Mouse (Mus musculus): Measurements from ENCODE around the gene Pgpep1. TPM values are rescaled to one million over a fixed set of nuclear protein-coding genes. Genes with fewer than 3 reads are reported as not detected.

Pgpep1 gene
- 10 to 100 TPM; 20.0 to 23.3 TPM for total RNA-seq (2021)
- long read RNA-seq, full-length matches to known transcripts = 10 of 13 reads
- long read RNA-seq, partial matches to known transcripts = 0 of 13 reads
- long read RNA-seq, other reads (novel, unspliced or antisense) = 3 of 13 reads

DNA sequence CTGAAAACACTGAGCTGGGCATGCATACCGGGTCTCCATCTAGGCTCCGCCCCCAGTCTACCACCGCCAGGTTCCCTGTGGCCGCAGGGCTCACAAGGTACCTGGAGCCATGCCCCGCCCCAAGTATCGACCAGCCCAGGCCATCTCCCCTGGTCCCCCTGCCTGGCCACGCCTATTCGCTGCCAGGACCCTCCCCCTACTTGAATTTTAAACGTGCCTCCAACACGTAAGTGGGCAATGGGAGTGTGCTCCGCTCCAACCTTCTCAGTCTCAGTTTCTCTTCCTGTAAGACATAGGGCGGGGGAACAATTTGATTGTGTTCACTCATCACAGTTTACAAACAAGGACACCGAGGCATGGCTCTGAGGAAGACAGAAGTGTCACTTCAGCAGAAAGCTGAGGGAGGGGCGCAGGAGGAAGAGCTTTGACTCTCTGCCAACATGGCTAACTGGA is at the start of gene Pgpep1:
Gene Pgpep1, minus strand, starts transcription at position 116 of the 453 bp plus-strand sequence.
- no peak for DNase-seq (ENCODE audit: low spot score in 2 of 2)

DNA sequence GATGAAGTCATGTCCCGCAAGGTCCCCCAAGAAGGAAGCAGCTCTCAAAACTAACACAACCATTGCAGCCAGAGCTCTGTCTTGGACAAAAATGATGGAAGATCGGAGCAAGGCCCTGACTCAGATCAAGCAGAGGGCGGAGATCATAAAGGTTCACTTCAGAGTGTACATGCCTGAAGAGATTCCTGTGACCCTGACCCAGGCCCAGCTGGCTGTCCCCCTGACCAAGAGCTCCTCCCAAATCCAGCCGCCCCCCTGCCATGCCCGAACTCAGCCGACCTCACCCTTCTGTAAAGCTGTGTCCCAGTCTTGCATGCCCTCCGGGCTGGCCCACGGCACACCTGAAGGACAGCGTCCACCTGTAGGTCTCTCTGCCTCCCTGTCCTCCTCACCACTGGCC is 49.6 kb upstream of the Pgpep1 start:
- no peak for DNase-seq (ENCODE audit: low spot score in 2 of 2)

DNA sequence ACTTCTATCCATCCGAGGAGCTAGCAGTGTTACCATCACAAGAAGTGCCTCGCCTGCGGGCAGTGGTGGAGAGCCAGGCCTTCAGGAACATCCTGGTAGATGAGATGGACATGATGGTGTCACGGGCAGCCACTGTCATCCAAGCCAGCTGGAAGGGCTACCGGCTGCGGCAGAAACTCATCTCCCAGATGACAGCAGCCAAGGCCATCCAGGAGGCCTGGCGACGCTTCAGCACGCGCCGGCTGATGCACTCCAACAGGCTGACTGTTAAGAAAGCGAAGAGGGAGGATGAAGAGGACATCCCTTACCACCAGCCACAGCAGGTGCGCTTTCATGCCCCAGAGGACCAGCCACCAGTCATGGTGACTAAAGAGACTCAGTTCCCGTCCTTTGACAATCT is 48.1 kb upstream of the Pgpep1 start:
- no peak for DNase-seq (ENCODE audit: low spot score in 2 of 2)

DNA sequence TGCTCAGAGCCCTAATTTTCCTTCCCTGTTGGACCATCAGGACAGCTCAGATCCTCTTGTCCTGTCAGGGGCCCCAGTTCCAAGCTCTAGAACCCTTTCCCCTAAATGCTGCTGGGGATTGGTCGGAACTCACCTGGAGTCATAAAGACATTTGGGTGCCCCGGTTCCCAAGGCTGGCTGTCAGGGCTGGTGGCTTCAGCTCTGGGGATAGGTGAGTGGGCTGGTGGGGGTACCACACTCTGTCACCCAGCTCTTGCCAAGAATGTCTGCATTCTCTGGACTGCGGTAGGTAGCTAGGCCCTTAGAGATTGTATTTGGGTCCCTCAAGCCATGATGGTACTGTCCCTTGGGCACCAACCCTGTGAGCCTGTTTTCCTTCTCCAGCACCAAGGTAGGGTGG is 43.1 kb upstream of the Pgpep1 start, which contains the start of gene Iqcn:
Gene Iqcn, plus strand, starts transcription at position 171 of the 400 bp plus-strand sequence.
- DNase-seq (ENCODE audit: low spot score in 2 of 2) = no peak

DNA sequence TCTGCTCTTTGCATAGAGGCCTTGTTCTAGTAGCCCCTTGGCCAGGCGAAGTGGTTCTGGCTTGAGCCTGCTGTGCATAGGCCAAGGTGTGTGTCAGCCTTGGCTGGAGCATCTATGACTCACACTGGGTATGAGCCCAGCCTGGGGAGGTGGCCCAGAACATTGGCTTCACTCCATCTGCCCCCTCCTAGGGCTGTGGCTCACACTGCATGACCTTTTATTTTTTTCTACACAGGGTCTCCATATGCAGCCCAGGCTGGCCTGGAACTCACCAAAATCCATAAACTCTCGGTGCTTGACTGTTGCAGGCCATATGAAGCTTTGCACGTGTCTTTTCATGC is 42.6 kb upstream of the Pgpep1 start:
- DNase-seq (ENCODE audit: low spot score in 2 of 2) = peak in 1 of 2 experiments; percentile 59

DNA sequence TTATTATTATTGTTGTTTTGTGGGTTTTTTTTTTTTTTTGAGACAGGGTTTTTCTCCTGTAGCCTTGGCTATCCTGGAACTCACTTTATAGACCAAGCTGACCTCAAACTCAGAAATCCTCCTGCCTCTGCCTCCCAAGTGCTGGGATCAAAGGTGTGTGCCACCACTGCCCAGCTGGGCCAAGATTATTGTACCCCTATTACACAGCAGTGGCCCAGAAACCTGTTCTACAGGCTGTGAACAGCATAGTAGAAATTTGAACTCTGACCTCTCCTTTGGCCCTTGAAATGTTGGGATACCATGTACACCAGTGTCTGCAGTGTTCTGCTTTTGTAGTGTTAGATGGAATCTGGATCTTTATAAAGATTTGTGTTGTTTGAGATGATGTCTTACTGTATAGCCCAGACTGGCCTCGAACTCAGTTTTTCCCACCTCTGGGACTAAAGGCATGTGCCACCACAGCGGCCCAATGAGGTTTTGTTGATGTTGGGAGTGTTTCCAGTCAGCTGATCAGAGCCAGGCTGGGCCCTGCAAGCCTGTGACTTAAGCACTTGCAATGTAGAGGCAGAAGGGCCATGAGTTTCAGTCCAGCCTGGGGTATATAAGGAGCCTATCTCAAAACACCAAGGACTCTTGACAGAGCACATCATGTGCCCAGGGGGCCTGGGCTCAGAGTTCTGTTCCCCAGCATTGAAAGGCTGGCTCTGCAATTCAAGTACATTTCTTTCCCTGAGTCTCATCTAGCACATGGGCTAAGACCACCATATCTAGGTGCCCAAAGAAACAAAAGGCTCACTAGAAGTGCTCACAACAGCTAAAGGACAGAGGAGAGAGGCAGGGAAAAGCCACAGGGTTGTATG is 42.0 kb upstream of the Pgpep1 start:
- DNase-seq (ENCODE audit: low spot score in 2 of 2) = no peak

DNA sequence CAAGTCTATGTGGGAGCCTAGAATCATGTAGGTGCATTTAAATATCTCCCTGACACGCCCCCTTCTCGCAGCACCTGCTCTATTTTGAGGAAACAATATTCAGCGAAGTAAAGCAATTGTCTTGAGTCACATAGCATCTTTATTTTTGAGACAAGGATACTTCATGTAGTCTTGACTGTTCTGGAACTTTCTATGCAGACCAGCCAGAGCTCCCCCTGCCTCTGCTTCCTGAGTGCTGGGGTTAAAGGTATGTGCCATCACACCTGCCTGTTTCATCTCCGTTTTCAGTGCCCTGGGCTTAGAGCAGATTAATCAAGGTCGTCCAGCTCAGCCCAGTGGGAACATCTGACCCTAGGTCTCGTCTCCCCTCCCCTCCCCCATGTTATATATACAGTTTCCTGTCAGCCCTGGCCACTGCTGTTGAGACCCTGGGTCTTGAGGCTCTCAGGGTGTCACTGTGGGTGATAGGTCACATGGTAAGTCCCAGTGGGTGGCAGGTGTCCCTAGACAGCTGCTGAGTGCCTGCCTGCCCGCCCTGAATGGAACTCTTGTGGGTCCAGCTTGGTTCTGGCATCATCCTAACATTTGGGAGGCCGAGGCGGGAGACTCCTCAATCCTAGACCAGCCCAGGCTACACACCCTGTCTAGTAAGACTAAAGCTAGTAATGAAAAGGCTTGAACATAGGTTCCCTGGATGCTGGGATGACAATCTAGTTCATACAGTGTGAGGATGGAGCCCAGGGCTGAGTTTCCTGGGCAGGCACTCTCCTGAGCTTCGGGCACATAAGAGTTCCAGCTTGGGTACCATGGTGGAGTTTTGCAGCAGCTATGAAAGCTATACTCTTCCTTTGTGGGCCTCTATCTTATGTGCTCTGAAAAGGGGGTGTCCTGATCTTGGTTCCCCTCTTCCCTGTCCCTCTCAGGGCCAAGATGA is 41.1 kb upstream of the Pgpep1 start:
- no peak for DNase-seq (ENCODE audit: low spot score in 2 of 2)

DNA sequence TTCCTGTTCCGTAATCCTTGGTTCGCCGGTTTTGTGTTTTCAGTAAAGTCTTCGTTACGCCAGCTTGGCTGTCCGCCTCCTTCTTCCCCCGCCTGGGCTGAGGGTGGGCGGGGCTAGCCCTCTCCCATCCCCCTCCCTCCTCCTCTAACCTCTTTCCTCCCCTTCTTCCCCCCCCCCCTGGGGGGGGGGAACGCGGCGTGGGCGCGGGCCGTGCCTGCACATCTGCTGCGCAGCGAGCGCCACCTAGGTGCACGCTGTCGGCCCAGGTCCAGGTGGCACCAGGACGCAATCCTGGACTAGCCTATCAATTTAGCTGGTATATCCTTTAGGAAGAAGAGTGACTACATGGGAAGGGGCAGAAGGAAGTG is 40.4 kb upstream of the Pgpep1 start:
- DNase-seq (ENCODE audit: low spot score in 2 of 2) = peak; percentile 73 to 89

DNA sequence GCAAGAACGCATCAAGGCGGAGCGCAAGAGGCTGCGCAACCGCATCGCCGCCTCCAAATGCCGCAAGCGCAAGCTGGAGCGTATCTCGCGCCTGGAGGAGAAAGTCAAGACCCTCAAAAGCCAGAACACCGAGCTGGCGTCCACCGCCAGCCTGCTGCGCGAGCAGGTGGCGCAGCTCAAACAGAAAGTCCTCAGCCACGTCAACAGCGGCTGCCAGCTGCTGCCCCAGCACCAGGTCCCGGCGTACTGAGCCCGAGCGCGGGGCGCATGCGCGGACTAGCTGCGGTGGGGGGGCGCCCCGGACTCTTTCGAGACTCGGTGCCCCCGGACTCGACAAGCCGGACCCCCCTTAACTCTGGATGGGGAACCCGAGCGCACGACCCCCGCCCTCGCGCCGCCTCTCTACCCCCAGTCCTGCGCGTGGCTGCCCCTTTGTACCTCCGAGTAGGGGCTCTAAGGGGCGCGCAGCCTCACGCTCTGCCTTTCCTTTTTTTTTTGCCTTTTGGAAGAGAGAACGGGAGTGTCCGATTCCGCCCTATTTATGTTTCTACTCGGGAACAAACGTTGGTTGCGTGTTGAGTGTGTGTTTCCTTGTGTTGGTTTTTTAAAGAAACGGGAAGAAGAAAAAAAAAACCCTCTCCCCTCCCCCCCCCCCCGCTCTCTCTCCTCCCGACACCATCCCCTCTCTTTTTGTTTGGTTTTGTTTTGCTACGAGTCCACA is 39.8 kb upstream of the Pgpep1 start:
- peak; percentile 76 to 87 for DNase-seq (ENCODE audit: low spot score in 2 of 2)

DNA sequence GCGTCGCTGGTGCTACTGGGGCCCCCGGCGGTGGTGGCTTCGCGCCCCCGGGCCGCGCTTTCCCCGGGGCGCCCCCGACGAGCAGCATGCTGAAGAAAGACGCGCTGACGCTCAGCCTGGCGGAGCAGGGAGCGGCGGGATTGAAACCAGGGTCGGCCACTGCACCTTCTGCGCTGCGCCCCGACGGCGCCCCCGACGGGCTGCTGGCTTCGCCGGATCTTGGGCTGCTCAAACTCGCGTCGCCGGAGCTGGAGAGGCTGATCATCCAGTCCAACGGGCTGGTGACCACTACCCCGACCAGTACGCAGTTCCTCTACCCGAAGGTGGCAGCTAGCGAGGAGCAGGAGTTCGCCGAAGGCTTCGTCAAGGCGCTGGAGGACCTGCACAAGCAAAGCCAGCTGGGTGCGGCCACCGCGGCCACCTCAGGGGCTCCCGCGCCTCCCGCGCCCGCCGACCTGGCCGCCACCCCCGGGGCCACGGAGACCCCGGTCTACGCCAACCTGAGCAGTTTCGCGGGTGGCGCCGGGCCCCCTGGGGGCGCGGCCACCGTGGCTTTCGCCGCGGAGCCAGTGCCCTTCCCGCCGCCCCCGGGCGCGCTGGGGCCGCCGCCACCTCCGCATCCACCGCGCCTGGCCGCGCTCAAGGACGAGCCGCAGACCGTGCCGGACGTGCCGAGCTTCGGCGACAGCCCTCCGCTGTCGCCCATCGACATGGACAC is 39.1 kb upstream of the Pgpep1 start:
- DNase-seq (ENCODE audit: low spot score in 2 of 2) = peak in 1 of 2 experiments; percentile 57

DNA sequence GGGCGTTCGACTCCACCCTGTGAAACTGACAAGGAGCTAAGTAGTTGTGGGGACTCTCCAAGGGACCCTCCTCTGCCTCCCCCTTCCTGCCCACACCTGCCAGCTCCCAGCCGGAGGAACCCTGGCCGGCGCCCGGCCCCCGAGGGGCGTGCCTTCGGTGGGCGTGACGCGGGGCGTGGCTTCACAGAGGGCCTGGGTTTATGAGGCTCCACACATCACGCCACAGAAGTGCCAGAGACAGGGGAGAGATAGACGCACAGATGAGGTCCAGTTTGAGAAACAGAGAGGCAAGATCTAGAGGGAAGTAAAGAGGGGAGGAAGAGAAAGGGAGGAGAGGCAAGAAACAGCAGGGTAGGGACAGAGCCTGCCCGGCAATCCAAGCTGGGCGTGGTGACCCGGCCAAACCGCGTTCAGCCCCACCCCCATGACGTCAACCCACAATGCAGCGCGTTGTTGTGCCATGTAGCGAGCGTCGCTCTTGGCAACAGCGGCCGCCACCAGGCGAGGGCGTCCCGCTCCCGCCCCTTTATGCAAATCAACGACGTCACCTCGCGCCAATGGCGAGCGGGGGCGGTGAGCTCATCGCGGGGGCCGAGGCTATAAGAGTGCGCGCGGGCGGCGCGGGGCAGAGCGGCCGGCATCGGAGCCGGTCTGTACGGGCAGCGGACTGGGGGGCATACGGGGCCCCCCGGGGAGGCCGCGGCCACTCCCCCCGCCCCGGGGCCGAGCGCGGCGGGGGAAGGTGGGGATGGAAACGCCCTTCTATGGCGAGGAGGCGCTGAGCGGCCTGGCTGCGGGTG is 38.3 kb upstream of the Pgpep1 start, which contains the start of gene Jund:
Gene Jund, plus strand, starts transcription at position 640 of the 800 bp plus-strand sequence.
- peak; percentile 98 to 99 for DNase-seq (ENCODE audit: low spot score in 2 of 2)

DNA sequence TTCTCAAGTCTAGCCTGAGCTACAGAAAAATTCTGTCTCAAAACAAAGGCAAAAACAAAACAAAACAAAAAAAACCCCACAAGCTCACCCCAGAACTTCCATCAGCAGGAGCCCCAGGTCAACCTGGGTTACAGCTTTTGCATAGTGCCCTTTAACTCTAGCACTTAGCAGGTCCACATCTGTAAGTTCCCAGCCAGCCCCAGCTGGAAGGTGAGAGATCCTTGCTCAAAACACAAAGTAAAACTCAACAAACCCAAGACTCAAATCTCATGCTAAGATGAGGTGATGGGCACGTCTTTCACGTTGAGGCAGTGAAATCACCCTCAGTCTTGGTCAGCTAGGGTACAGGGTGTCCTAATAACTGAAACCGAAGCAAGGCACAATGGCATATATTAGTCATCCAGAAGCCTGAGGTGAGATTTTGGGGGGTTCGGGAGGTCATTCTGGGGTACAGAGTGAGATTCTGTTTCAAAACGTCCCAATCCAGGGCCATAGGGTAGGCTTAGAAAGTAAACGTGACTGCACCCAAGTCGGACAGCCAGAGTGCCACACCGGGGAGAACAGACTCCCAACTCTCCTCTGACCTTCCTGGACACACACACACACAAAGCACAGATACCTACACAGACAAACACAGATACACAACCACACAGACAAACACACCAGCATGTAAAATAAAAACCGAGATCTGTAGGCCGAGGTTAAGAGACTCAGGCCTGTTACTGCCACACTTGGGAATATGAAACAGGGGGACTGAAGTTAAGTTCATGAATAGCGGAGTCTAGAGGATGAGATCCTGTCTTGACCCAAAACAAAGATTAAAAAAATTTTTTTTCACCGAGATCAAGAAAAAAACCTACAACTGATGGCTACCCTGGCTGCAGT is 37.4 kb upstream of the Pgpep1 start:
- no peak for DNase-seq (ENCODE audit: low spot score in 2 of 2)

DNA sequence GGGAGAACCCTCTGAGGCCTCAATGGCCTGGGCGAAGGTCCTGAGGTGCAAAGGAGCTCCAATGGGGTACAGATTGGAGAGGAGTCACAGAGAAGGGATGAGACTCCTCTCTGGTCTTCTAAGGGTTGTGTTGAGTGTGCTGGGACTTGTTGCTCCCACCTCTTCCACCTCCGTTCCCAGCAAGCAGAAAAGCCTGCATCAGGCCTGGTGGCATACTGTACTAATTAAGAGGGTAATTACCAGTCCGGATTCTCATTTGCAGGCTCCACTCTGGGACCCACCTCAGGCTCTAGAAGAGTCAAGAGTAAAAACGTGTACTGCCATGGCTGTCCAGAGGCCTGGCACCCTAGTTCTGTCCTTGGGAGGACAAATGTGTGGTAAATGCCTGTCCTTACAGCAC is 36.8 kb upstream of the Pgpep1 start:
- DNase-seq (ENCODE audit: low spot score in 2 of 2) = no peak

DNA sequence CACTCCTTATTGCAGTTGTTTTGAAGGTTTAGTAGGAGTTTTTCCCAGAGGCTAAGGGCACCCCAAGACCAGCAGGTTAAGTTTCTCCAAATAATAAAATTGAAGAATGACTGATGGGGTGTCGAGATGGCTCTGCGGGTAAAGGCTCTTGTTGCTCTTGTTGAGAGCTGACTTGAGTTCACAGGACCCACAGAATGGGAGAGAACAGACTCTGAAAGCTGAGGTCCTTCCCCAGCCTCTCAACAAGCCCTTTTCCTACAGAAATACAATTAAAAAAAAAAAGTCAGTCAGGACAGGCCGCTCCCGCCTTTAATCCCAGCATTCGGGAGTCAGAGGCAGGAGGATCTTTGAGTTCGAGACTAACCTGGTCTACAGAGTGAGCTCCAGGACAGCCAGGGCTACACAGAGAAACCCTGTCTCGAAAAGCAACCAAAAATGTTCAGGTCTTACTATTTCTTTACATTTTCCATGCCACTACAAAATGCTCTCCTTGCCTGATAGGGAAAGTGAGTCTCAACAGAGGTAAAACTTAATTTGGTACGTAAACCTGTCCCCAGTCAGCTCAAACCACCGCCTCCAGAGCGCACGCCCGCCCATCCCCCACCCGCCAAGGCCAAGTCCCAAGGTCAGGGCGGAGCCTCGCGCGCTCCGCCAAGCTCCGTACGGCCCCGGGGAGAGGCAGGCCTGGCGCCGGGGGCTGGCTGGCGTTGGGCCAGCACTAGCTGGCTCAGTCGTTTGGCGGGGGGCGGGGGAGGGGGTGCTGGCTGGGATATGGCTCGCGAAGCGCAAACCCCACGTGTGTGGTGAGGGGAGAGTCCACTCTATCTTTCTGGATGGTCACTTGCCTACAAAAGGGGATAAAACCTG is 36.1 kb upstream of the Pgpep1 start:
- no peak for DNase-seq (ENCODE audit: low spot score in 2 of 2)

DNA sequence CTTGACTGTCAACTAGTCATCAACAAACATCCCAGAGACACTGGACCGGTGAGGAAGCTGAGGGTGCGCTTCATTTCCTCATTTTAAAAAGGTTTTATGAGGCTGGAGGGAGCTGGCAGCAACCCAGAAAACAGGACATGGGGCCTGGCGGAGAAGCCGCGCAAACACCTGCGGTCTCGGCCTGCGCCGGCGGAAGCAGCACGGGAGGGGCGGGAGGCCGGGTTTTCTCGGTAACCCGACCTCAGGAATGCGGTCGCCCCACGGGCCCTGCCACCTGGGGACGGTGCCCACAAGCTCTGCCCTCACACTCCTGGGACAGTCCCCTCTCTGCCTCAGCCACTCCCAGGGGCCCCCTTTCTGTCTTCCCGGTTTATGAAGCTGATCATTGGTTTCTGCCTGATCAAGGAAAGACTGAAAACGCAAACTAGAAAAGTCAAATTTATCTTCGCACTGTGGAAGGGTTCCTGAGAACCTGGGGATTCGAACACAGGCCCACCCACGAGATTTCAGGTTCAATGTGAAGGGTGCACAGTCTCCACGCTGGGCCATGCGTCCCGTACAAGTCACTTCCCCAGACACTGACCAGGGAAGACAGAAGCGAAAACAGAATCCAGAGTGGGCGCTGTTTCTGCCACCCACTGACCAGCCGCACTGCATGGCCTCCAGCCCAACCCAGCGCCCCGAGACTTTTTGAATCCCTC is 35.3 kb upstream of the Pgpep1 start:
- DNase-seq (ENCODE audit: low spot score in 2 of 2) = no peak

DNA sequence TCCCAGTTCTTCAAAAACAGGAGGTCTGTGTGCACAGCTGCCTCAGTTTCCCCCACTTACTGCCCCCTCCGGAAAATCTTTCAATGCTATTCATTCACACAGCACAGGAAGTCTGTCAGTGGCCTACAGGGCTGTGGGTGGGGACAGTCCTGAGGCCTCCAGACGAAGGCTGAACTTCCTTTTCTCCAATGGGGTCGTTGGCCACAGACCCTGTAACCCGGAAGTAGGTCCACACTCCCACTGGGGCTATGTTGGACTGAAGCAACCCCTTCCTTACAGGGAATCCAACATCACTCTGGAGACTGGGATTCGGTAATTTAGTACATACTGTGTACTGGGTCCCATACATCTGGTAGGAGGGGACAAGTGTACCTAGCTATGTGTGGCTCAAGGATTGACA is 33.4 kb upstream of the Pgpep1 start:
- DNase-seq (ENCODE audit: low spot score in 2 of 2) = no peak

DNA sequence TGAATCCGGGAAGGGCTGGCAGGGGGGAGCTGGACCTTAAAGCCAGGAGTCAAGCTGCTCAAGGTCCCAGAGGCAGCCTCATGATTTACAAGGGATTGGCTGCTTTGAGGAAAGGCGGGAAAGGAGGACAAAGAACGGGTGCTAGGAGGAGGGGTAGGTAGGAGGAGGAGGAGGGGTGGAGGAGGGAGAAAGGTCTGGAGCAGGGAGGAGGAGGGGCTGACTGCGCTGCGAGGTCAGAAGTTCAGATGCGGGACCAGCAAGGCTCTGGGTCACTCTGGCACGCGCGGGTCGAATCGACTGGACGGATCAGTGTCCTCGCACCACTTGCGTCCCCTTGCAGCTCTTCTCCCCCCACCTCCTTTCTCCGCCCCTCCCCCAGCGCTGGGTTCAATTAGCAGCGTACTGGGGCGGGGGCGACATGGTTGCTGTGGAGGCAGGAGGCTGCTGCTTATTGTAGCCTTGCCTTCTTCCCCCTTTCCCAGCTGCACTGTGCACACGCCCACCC is 31.6 kb upstream of the Pgpep1 start:
- DNase-seq (ENCODE audit: low spot score in 2 of 2) = no peak
